Mouse (Mus musculus): ENCODE measurements around the gene Exoc6.

The Exoc6 gene

DNA sequence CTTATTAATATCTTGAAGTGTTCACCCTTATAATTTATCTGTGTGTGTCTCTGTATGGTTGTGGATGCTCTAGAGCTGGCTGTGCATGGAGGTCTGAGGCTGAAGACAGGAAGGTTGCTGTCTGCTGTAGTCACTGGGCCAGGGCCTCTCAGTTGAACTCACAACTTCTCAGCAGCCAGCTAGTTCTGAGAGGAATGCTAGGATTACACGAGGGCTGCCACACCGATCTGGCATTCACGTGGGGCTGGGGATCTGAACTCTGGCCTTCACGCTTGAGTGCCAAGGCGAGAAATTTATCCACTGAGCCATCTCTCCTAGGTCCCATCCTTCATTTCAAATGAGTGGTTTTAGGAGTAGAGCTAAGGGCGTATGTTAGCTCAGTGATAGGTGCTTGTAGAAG lies 30.2 kb downstream of the Exoc6 start:
- no peak for DNase-seq

DNA sequence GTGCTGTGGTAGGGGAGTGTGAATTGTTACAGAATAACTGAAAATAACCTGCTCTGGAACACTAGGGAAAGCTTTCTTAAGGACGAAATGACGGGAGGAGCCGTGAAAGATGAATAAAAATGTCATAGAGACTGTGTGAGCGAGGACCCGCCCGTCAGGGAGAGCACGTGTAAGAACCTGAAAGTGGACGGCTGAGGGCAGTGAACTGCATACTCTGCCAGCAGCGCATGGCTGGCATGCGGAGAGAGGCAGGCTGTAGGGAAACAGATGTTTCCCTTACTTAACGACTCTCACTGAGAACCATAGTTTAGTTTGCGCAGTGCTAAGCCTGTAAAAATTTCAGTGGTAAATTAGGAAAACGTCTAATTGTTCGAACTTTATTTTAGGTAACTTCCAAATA lies 35.0 kb downstream of the Exoc6 start:
- no peak for DNase-seq

DNA sequence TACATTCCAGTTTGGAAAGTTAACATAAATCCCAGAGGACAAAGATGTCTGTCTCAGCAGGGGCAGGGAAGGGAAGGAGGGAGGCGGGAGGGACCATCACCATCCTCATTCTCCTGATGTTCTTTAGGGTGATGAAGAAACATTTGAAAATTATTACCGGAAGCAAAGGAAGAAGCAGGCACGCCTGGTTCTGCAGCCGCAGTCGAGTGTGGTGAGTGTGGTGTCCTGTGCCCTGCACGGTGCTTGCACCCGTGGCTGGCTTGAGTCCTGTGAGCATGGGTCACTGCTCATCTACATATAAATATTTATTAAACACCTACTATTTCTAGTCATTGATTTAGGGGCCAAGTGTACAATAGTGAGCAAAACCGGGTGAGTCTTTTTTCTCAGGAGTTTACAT lies 35.5 kb downstream of the Exoc6 start:
- no peak for DNase-seq

DNA sequence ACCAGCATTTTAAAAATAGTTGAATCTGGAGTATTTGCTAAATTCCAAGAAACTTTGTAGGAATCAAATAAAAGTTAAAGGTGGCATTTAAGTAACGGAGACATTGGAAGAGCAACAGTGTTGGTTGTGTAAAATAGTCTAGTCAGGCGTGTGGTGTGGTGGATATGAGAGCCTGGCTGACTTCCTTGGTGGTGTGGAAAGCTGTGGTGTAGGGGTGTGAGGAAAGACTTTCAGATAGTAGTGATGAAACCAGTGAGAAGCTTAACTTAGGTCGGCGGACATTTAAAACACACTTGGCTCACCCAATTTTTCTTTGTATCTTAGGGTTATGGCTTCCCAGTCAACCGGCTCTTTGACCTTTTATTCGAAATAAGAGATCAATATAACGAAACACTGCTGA lies 40.3 kb downstream of the Exoc6 start:
- DNase-seq = no peak

DNA sequence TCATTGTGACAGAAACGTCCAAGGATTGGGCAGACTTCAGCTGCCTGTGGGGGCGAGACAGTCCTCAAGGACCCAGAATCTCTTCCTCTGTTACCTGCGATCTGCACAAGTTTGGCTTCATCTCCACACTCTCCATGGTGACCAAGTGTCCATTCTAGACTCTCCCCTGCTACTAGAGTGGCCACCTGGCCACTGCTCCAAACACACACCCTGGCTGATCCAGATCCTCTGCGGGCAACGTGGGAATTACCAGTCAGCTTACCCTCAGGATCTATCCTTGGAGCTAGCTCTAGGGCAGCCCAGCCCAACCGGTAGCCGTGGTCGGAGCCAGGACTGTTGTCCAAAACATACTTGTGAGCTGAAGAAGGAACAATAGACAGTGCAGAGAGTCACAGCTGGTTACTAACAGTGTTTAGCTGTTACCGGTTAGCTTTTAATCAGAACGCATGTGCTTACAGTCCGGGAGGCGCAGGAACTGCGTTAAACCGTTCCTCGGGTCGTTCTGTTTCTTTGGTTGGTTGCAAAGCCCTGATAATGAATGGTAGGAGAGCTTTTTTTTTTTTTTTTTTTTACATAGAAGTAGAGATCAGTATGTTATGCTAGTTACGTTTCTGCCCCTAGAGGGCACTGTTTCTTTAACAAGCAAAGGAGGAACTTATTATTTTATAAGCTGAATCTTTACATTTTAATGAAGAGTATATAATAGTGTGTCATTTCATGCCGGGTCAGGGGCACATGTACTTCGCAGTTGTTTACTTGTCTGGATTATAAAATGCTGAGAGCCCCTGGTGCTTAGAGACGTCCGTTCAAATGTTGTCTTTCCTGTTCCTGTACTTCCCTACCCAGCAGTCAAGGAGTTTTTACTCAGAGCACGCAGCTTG lies 52.0 kb downstream of the Exoc6 start:
- DNase-seq = peak; percentile 44

DNA sequence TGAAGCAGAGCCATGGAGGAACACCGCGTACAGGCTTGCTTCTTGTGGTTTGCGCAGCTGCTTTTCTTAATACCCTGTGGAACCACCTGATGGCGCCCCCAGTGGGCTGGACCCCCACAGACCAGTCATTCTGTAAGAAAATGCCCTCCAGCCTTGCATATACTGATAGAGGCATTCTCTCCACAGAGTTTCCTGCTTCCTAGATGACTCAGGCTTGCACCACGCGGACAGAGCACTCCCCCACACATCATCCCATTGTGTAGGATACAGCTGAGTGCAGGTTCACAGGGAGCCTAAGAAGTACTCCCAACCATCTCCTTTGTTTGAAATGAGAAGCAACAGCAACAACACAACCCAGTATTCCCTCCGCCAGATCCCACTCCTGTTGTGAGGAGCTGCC lies 59.8 kb downstream of the Exoc6 start:
- no peak for DNase-seq

DNA sequence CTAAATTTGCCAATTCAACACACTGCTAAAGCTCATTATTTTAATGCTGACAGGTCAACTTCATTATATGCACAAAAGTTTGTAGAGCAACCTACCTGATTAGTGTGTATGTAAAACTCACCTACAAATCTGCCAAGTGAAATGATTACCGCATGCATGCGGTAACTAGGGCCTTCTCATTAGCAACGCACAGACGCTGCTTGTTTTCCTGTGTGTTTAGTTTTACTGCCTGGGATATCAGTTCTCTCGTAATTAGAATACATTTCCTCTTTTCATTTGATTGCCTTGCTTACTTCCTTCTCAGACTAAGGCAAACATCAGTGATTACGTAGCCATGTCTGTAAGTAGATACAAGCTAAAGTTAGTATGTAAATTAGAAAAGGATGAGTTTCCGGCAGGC lies 62.7 kb downstream of the Exoc6 start:
- DNase-seq = no peak

DNA sequence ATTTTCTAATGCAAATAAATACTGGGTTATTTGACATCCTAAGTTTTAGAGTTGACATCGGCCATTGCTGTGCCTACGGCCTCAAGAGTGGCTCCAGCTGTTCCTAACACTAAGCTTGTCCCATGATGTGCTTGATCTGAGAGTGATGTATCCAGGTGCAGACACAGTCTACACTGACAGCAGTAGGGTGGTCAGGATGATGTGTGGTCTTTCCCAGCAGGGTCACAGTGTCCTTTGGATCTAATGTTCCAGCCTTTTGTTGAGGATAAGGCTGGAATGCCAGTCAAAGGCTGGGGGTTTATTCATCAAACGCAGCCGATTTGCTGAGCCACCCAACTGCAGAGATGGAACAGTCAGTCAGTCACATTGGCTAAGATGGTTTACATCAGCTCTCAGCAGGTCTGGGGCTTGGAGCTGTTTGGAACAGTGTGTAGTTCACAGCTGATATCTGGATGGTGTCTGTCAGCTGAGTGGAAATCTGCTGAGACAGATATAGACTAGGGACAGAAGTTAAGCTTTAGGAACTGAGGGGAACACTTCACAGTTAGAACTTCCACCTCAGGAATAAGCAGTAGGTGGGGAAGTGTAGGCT lies 64.9 kb downstream of the Exoc6 start:
- DNase-seq = no peak

DNA sequence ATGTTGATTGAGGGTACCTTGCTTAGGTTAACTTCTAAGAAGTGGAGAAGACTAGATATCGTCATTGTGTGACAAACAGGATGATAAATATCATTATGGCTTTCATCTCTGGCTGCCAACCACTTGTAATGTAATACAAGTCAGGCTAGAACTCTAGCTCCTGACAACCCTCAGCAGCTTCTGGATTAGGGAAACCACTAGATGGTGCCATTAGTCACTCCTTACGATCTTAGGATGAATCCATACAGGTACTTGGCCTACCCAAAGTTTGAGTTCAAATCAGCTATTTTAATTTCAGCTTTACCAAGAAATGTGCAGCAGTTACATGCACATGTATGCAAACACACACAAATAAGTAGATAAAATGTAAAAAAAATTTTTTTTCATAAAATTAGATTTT lies 97.8 kb downstream of the Exoc6 start:
- DNase-seq = no peak

DNA sequence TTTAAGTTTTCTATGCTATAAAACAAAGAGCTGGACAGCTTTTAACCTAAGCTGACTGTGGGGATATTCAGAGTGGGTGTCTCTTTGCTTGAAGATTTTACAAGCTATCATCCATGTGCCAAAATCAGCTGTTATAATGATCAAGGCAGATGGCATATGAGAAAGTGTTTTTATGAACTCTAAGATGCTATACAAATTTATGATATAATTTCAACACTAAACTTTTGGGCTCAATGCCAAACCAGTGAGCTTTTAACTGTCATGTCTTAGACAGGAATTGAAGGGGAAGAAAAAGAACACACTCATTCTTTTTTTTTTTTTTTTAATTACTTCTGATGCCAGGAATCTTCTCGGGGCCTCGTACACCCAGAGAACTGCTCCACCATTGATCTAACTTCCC lies 100.3 kb downstream of the Exoc6 start:
- no peak for DNase-seq

DNA sequence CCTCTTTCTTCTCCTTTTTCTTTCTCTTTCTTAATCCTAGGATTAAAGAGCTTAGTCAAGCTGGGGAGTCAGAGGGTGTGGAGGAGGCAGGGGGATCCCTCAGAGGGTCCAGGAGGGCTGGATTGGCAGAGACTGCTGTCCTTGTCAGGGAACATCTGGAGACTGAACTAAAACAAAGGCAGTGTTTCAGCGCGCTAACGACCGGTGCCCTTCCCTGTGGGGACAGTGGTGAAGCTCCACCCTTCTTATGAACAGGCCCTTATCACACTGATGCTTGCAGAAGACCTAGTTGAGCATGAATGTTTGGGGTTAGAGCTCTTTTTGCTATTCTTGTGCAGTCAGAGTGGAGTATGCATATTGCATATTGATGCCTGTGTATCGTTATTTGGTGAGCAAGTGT lies 103.8 kb downstream of the Exoc6 start:
- no peak for DNase-seq

DNA sequence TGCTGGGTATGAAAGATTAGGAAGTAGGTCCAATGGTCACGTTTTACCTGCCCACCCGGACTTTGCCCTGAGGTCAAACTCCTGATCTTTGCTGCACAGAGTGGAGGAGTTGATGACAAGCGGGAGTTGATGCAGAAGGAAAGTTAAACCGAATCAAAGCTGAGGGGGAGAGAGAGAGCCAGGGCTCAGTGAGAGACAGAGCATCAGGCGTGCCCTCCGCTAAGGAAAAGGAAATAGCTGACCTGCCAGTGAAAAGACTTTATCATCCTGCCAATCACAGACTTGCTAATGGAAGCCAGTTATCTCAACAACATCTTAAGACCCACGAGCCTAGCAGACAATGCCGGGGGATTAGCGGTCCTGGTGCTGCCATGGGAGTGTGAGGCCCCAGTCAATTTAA lies 106.2 kb downstream of the Exoc6 start:
- no peak for DNase-seq

DNA sequence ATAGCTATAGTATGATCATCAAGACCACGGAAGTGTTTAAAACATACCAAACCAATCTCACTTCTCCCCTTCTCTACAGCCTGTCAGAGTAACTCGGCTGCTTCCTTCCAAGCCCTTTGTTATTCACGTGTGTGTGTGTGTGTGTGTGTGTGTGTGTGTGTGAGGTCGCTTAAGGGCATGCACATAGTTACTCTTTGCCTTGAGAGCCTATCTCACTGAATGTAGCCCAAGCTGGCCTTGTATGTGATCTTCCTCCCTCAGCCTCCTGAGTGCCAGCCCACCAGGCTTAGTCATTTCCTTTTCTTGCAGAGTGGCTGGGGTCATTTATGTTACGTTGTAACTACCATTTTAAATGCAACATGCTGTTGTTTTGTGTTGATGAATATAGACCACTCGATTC lies 115.0 kb downstream of the Exoc6 start:
- DNase-seq = no peak

DNA sequence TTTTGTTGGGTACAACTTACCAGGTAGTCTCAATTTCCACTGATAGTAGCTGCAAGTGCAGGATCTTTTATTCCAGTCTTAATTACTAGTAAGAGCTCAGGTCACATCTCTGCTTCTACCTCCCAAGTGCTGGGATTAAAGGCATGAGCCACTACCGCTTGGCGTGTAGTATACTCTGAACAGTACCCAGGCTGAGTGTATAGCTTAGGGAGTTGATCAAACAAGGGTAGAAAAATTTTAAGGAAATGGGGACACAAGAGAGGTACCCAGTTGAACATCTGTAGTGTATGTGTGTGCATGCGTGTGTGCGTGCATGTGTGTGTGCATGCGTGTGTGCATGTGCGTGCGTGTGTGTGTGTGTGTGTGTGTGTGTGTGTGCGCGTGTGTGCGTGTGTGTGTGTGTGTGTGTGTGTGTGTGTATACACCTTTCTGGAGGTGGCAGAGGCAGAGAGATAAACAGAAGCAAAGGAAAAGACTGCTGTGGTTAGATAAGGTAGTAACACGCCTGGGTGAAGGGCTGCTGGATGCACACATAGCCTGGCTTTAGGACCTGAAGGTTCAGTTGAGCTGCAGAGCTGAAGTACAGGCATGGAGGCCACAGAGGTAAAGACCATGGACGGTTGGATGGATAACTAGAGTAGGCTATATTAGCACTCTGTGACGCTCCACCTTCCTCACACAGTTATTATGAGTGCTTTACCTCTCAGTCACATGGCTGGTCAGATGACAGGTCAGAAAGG lies 117.8 kb downstream of the Exoc6 start:
- DNase-seq = no peak

DNA sequence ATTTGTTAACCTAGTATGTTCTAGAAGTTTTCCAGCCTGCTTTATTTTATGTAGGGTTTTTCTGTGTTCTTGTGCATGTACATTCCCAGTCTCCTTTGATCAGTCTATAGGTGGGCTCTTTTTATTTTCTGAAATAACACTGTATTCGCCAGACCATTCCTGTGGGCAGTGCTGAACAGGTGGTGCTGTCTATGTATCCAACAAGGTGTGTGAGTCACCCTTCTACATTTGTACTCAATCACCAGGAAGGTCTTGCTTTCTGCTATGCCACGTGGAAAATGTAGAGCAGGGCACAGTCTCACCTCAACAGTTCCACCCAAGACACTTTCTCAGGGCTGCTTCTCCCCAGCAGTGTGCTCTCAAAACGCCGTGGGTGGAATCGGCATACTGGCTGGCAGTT lies 118.4 kb downstream of the Exoc6 start:
- DNase-seq = no peak

DNA sequence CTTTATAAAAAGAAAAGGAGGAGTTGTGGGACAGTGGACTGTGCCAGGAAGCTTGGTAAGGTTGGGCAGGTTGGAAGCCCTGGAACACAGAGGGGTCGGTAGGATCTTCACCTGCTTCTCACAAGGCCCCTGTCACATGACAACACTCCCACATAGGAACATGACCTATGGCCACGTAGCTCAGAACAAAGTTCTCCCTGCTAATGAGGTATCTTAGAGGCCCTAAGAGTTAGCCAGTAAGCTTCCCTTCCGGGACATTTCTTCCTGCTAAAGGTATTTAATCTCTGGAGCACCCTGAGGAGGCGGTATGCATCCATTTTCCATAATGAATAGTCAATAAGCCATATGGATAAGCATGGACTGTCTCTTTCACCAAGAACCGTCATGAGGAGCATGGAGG lies 119.3 kb downstream of the Exoc6 start:
- no peak for DNase-seq

DNA sequence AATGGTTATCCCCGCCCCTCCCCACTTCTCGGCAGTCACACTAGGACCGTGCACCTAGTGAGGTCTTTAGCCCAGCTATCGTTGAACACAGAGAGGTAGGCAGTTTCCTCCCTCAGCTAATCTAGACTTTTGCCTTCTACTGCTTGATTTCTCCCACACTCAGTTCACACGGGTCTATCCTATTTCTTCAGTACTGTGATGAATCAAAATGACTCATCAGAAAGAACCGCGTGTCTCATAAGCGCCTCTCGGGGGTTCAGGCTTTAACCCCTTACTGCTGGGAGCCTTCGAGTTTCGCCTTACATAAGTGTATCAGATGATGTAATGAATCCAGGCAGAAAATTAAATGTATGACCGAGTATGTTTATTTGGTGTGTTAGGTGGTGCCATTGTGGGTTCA lies 123.2 kb downstream of the Exoc6 start:
- DNase-seq = no peak

DNA sequence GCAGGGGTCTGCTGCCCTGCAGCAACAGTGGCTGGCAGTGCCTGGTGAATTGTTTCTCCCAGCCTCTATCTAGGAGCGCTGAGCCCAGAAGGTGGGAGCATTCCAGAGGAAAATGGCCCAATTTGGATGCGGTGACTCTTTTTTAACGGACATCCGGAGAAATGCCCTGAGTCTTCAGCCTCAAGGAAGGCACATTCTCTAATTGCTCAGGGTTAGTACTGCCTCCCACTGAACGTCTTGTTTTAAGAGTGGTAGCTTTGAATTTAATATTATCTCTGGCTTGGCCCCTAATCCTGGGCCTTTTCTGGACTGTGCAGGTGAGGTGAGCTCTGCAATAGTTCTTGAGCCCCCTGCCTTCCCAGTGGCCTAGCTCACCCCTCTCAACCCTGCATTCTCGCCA lies 135.1 kb downstream of the Exoc6 start, which contains the start of gene Cyp26c1:
TSS of gene Cyp26c1 (plus strand) at position 301 of the 400 bp plus-strand sequence.
- DNase-seq = no peak

DNA sequence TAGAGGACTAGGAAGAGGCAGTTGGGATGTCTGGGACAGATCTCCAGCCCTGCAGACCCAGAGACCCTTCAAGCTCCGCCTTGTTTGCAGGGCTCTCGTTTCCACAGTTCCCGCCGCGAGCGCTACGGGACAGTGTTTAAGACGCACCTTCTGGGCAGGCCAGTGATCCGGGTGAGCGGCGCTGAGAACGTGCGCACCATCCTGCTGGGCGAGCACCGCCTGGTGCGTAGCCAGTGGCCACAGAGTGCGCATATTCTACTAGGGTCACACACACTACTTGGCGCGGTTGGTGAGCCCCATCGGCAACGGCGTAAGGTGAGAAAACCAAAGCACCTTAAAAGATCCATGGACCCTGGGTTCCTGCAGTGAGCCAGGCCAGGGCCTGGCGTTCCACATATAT lies 136.1 kb downstream of the Exoc6 start:
- no peak for DNase-seq

DNA sequence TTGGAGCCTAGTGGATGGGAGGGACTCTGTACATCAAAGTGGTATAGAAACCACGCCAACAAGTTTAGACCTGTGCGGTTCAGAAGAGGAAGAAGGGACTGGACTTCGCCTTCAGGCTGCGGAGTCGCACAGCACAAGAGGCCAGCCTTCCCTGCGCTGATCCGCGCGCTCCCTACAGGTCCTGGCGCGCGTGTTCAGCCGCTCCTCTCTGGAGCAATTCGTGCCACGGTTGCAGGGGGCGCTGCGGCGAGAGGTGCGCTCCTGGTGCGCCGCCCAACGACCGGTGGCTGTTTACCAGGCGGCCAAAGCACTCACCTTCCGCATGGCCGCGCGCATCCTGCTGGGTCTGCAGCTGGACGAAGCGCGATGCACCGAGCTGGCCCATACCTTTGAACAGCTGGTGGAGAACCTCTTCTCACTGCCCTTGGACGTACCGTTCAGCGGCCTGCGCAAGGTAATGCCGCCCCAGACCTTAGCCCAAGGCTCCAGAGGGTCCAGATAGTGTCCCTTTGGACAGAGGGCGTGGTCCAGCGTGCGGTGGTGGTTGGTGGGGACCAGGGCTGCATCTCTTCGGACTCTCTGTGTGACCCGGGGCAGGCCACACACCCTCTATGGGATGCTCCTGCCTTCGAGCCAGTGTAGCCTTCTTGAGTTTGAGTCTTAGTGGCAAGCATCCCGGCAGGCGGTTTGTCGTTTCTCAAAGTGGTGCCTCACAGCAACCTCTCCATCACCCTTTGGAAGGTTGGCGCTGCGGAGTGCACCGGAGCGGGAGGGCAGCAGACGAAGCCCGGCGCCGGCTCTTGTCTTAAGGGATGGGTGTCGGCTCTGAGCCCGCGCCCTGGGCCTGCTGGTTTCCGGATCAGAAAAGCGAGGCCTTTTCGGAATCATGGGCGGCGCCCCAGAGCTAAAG lies 137.0 kb downstream of the Exoc6 start:
- DNase-seq = no peak

DNA sequence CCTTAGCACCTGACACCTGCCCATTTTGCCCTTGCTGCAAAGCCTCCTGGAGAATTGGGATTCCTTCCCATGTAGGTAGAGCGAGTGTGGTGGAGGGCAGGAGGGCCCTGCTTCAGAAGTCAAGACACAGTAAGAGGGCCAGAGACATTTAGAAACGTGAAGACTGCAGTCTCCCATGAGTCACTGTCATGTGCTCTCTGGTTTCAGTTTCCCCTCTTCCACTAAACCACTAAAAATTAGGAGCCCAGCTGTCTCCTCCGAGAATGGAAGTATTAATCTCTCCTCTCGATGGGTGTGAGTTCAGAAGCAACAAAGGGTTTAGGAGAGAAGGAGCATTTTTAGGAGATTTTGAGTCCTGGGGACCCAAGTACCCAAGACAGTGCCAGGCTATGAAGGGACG lies 139.3 kb downstream of the Exoc6 start:
- no peak for DNase-seq

DNA sequence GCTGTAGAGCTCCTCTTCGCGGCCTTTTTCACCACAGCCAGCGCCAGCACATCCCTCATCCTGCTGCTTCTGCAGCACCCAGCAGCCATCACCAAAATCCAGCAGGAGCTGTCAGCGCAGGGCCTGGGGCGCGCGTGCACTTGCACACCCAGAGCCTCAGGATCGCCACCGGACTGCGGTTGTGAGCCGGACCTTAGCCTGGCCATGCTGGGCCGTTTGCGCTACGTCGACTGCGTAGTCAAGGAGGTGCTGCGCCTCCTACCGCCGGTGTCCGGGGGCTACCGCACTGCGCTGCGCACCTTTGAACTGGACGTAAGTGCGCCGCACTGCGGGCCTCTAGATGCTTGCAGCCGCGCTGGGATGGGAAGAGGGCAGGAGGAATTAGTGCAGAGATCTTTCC lies 140.5 kb downstream of the Exoc6 start:
- DNase-seq = no peak

DNA sequence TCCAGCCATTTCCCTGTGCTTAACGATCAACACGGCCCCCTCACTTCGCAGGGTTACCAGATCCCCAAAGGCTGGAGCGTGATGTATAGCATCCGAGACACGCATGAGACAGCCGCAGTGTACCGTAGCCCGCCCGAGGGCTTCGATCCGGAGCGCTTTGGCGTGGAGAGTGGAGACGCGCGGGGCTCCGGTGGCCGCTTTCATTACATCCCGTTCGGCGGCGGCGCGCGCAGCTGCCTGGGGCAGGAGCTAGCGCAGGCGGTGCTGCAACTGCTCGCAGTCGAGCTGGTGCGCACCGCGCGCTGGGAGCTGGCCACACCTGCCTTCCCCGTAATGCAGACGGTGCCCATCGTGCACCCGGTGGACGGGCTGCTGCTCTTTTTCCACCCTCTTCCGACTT lies 142.7 kb downstream of the Exoc6 start:
- no peak for DNase-seq
